Mouse (Mus musculus): ENCODE results near the gene E330017A01Rik. TPM values are rescaled to one million over a fixed set of nuclear protein-coding genes. Genes with fewer than 3 reads are reported as not detected.
A peak's percentile ranks its signal among the peaks of the same experiment; 100 is the strongest.
"Not testable (repeated sequence)": the region's sequence is repeated elsewhere in the genome, so short reads cannot be mapped to it uniquely, and the experiment has no call there.

The E330017A01Rik gene
- not detected for total RNA-seq (2021)

- no peak for DNase-seq
Observed at GRCm38 (mm10) chr16:58638689-58639175, at the start of gene E330017A01Rik. TSS of gene E330017A01Rik (minus strand) at chr16:58638739.

DNA sequence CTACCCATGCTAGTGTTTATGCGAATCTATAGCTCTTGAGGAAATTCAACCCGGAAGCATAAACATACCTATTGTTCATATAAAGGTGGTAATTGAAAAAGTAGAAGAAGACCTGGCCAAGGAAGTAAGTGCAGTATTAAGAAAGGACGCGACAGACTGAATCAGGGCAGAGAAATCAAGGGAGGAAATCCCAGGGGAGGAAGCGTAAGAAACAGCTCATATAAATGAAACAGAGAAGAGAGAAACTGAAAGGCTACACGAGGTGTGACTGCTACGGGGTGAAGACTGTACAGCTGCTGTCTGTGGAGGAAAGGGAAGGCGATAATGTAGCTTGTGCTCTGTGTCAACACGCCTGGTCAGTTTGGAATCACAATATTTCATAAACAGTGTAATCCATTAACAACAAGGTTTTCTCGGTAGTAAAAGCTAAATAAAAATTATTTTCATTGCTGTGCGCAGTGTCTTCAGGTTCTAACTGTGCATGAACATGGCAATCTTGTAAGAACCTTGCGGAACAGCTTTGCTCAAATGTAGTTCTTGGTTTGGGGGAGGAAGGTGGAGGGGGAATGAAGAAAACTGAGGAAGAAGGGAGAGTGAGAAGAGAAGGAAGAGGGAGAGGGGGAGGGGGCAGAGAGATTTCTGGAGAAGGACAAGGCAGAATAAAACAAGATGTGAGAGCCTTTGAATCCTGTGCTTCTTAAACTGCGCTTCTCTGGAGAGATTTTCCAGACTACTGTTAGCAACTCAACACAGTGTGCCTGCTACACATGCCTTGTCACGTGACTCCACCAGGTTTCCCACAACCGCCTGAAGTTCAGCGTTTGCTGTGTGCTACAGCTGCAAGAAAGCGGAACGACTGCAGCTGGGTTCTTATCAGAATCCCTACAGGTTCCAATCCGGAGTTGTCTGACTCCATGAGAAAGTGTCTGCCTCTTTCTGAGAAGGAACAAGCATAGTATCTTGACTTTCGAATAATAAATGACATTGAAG is 47.3 kb upstream of the E330017A01Rik start:
- peak; percentile 25 for DNase-seq

DNA sequence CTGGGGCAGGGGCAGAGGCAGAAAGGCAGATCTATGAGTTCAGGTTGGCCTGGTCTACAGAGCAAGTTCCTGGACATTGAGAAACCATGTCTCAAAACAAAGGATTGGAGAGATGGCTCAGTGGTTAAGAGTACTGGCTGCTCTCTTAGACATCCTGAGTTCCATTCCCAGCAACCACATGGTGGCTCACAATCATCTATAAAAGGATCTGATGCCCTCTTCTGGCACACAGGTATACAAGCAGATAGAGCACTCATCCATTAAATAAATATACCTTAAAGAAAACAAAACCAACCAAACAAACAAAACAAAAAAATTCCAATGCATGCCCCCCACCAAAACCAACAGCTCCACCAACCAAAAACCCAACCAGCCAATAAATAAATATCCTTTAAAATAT is 46.0 kb upstream of the E330017A01Rik start:
- no peak for DNase-seq

- no peak for DNase-seq
Observed at GRCm38 (mm10) chr16:58683911-58684310, 45.4 kb upstream of the E330017A01Rik start.

- DNase-seq, result no peak
Observed at GRCm38 (mm10) chr16:58682870-58683269, 44.3 kb upstream of the E330017A01Rik start.

GRCm38 (mm10) chr16:58682046-58682445 is 43.5 kb upstream of the E330017A01Rik start:
- DNase-seq, result no peak

DNA sequence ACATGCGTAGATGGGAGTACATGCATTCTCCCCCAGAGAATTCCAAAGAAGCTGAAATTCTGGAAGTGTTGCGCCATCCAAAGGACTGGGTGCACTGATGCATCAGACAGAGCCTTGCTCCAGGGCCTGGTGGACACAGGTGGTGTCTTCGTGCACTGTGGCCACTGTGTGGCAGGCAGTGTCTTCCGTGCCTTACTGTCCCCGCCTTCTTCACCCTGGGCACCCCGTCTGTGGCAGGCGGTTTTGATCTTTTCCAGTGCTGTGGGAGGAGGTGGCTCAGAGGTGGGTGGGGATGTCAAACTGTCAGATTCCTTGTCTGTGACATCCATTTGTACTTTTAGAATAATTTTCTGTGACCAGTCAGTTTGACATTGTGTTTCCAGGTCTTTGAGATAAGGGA is 40.1 kb upstream of the E330017A01Rik start:
- DNase-seq, result no peak

- no peak for DNase-seq
Observed at GRCm38 (mm10) chr16:58677491-58677890, 39.0 kb upstream of the E330017A01Rik start.

GRCm38 (mm10) chr16:58676633-58677032 is 38.1 kb upstream of the E330017A01Rik start:
- DNase-seq, result no peak

- DNase-seq, result no peak
Observed at GRCm38 (mm10) chr16:58676156-58676555, 37.6 kb upstream of the E330017A01Rik start.

- no peak for DNase-seq
Observed at GRCm38 (mm10) chr16:58675256-58675655, 36.7 kb upstream of the E330017A01Rik start.

- no peak for DNase-seq
Observed at GRCm38 (mm10) chr16:58673811-58674410, 35.4 kb upstream of the E330017A01Rik start.

GRCm38 (mm10) chr16:58672396-58672795 is 33.9 kb upstream of the E330017A01Rik start:
- no peak for DNase-seq

DNA sequence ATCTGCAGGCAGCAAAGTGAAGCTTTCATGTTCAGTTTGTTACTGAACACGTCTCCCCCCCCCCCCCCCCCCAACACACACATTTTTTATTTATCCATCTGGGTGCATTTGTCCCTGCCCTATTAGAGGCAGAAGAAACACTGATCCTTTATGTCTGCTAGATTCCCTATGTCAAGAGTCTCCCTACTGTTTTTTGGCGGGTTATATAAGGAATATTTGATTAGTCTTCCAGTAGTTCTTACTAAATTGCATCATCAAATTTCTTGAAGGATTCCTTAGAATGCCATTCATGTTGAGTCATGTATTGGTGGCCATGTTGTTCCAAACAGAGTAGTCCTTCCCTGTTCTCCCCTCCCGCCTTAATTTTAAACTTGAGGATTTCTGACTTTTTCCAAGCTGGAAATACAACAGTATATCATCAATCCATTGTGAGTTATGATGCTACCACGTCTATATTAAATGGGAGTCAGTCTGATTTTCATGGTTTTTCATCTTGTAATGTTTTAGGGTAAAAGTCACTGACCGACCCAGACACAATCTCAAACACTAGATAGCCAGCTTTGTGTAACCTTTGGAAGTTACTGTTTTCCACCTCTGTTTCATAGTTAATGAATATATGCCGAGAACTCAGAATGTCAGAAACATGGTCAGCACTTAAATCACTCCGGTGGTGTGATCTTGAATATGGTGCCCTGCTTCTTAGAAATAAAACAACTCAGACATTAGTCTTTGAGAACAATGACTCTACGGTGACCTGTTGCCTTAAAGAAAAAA is 32.9 kb upstream of the E330017A01Rik start:
- DNase-seq, result no peak

DNA sequence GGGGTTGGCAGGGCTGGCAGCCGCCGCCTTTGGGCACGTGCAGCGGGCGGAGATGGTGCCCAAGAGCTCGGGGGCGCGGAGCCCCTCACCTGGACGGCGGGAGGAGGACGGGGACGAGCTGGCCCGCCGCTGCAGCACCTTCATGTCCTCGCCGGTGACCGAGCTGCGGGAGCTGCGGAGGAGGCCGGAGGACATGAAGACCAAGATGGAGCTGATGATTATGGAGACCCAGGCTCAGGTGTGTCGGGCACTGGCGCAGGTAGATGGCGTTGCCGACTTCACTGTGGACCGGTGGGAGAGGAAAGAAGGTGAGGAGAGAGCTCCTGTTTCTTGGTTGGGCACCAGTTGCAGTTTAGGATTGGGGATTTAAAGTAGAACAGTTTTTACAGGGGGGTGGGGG is 32.1 kb upstream of the E330017A01Rik start:
- DNase-seq, result no peak

DNA sequence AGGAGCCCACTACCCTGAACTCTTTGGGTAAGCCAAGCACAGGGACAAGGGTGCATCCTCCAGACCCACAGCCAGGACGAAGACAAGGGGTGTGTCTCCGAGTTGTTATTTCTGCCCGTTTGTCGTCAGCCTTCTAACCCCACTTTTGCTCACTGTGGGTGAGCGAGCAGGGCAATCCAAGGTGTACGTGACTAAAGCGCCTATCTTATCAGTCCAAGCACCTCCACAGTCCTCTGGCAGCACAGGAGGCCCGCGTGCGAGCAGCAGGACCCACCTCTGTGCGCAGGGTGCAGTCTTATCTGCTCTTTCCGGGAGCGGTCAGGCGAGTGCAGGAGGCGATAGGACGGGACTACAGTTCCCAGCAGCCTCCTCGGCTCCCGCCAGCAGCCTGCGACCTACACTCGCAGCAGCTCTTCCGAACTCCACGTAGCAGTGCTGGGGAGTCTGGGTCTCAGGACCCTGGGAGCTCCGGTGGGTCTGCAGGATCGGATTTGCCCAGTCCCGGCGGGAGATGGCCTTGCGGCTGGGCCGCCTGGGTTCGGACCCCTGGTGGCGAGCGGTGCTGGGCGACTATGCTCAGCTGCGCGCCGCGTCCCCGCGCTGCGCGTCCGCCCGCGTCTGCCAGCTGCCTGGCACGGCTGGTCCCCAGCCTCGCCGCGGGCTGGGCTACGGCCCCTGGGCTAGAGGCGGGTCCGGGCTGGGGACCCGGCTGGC is 31.5 kb upstream of the E330017A01Rik start, which contains the start of gene Cpox:
Gene Cpox (plus strand): TSS at position 376 of the 714 bp plus-strand sequence.
- DNase-seq, result peak; percentile 76

DNA sequence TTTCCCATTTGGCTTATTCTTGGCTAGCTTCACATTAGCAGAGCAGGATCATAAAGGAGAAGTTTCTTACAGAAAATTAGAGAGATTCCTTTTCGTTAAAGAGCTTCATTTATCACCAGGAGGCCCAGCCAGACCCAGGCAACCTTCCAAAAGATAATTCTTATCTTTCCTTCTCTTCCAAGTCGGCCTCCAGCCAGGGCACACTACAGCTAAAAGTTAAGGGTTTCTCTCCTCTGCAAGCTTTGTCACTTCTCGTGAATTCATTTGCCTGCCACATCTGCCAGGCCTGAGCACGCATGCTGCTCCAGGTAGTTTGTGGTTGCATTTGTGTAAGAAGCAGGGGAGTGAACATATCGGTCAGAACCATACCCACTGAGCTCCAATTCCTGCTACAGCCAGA is 30.7 kb upstream of the E330017A01Rik start:
- peak; percentile 22 for DNase-seq

GRCm38 (mm10) chr16:58668586-58668985 is 30.0 kb upstream of the E330017A01Rik start:
- no peak for DNase-seq

- DNase-seq, result not testable (repeated sequence)
Observed at GRCm38 (mm10) chr16:58666681-58667080, 28.1 kb upstream of the E330017A01Rik start.

GRCm38 (mm10) chr16:58665137-58665536 is 26.6 kb upstream of the E330017A01Rik start:
- not testable (repeated sequence) for DNase-seq

GRCm38 (mm10) chr16:58663816-58664215 is 25.3 kb upstream of the E330017A01Rik start:
- no peak for DNase-seq

GRCm38 (mm10) chr16:58663021-58663420 is 24.5 kb upstream of the E330017A01Rik start:
- DNase-seq, result no peak
